In genomic region chr11:35407341-35408154, GRCm38 (mm10) we compare ENCODE assay signal across 8 mouse cellular contexts.
DNase-seq lines count a peak whose midpoint lies in the region; ATAC-seq and TF ChIP-seq lines count a peak whose summit lies in the region.

No protein-coding gene starts in this region.

- peak; percentile 89 for TF ChIP-seq CTCF in cortical plate, adult 2 months (IDR thresholded peaks at IDR 0.05; ENCODE audit: extremely low read depth, insufficient read depth, low read length)

- peak; percentile 81 for DNase-seq in adrenal gland, adult 2 months
- DNase-seq in gastrocnemius, postnatal 25 days: peak; percentile 56
- peak; percentile 51 to 67 for DNase-seq in left cerebral cortex, adult 8-10 months (ENCODE audit: low spot score in 2 of 2)
- peak; percentile 90 for DNase-seq in midbrain, embryonic 11.5 days (ENCODE audit: low spot score, missing footprints)

- no peak overlapping the region for H3K27ac ChIP-seq in cortical plate, adult 2 months (ENCODE audit: insufficient read depth, low read length)
- no peak overlapping the region for H3K27ac ChIP-seq in intestine, embryonic 15.5 days
- no peak overlapping the region for H3K27ac ChIP-seq in midbrain, embryonic 11.5 days (ENCODE audit: low read depth, low read length)
- no peak overlapping the region for H3K27ac ChIP-seq in stomach, embryonic 15.5 days

- TF ChIP-seq POLR2A in cortical plate, adult 2 months (IDR thresholded peaks at IDR 0.05; ENCODE audit: extremely low read depth, insufficient read depth, low read length): no peak

- no peaks in the 10 kb centered on the region for H3K27me3 ChIP-seq in intestine, embryonic 15.5 days (replicated peaks)
- H3K27me3 ChIP-seq in midbrain, embryonic 11.5 days (ENCODE audit: control insufficient read depth, insufficient read depth, low read length): 0 out of 2 replicates have a peak, but pooled peaks cover 2% of the 10 kb centered on the region
- no peaks in the 10 kb centered on the region for H3K27me3 ChIP-seq in stomach, embryonic 15.5 days (replicated peaks)

- 40% methylated on average over 12 of the region's 12 CpGs for WGBS in intestine, embryonic 15.5 days
- 68% methylated on average over 12 of the region's 12 CpGs for WGBS in midbrain, embryonic 11.5 days
- whole genome bisulfite sequencing in stomach, embryonic 15.5 days: 45% methylated on average over 12 of the region's 12 CpGs

- H3K4me1 ChIP-seq in cortical plate, adult 2 months (ENCODE audit: control insufficient read depth, insufficient read depth, low read length): no peaks in the 10 kb centered on the region
- 0 out of 2 replicates have a peak, but pooled peaks cover 9% of the 10 kb centered on the region for H3K4me1 ChIP-seq in intestine, embryonic 15.5 days (replicated peaks)
- peaks cover 5% of the 10 kb centered on the region; the same call in 1 of the 2 replicates for H3K4me1 ChIP-seq in midbrain, embryonic 11.5 days (ENCODE audit: control insufficient read depth, insufficient read depth, low read length)
- H3K4me1 ChIP-seq in stomach, embryonic 15.5 days: peaks cover 8% of the 10 kb centered on the region

- H3K36me3 ChIP-seq in intestine, embryonic 15.5 days: no peaks in the 10 kb centered on the region
- no peaks in the 10 kb centered on the region for H3K36me3 ChIP-seq in midbrain, embryonic 11.5 days (ENCODE audit: control insufficient read depth, insufficient read depth, low read length)
- H3K36me3 ChIP-seq in stomach, embryonic 15.5 days: no peaks in the 10 kb centered on the region

- H3K4me3 ChIP-seq in cortical plate, adult 2 months (ENCODE audit: insufficient read depth, low read length): no peak overlapping the region
- no peak overlapping the region for H3K4me3 ChIP-seq in intestine, embryonic 15.5 days (replicated peaks)
- no peak overlapping the region for H3K4me3 ChIP-seq in midbrain, embryonic 11.5 days (ENCODE audit: low read depth, low read length)
- H3K4me3 ChIP-seq in stomach, embryonic 15.5 days (replicated peaks): no peak overlapping the region

- ATAC-seq in intestine, embryonic 15.5 days: peak; percentile 82
- 0 out of 2 replicates have a peak, but pooled peaks have one; percentile 42 for ATAC-seq in midbrain, embryonic 11.5 days (ENCODE audit: low FRiP score)
- peak; percentile 61 for ATAC-seq in stomach, embryonic 15.5 days (ENCODE audit: insufficient read depth, low FRiP score, low read depth)
- no peak for ATAC-seq in megakaryocyte, adult 5-6 weeks (ENCODE audit: poor library complexity, severe bottlenecking)

- H3K9me3 ChIP-seq in intestine, embryonic 15.5 days: no peaks in the 10 kb centered on the region
- no peaks in the 10 kb centered on the region for H3K9me3 ChIP-seq in midbrain, embryonic 11.5 days (ENCODE audit: control insufficient read depth, low read length)
- H3K9me3 ChIP-seq in stomach, embryonic 15.5 days: no peaks in the 10 kb centered on the region

- peak overlapping the region; percentile 5; the same call in 1 of the 2 replicates for H3K9ac ChIP-seq in intestine, embryonic 15.5 days
- no peak overlapping the region for H3K9ac ChIP-seq in midbrain, embryonic 11.5 days (ENCODE audit: low read length)
- H3K9ac ChIP-seq in stomach, embryonic 15.5 days: no peak overlapping the region

- no peak overlapping the region for H3K4me2 ChIP-seq in intestine, embryonic 15.5 days (replicated peaks)
- no peak overlapping the region for H3K4me2 ChIP-seq in midbrain, embryonic 11.5 days
- H3K4me2 ChIP-seq in stomach, embryonic 15.5 days: no peak overlapping the region
